Mouse (Mus musculus): Measurements from ENCODE around the gene Krtap10-10. TPM values are rescaled to one million over a fixed set of nuclear protein-coding genes. Genes with fewer than 3 reads are reported as not detected.

Krtap10-10 gene
- total and polyA plus RNA-seq, 3 experiments = not detected

- no peaks in the 10 kb centered on the region for H3K9me3 ChIP-seq (replicated peaks; ENCODE audit: insufficient read depth, low read length)
- no peak within 1 kb of the TSS for H3K9ac ChIP-seq (ENCODE audit: control insufficient read depth, low read depth, low read length, poor library complexity, severe bottlenecking)
- H3K27me3 ChIP-seq (ENCODE audit: control insufficient read depth in 1 of 2, insufficient read depth in 2 of 2, low read length in 2 of 2) = peaks cover 0 to 3% of the 10 kb centered on the region in 2 experiments; a peak in 2 of 4 replicates
- no peak within 1 kb of the TSS for H3K27ac ChIP-seq (ENCODE audit: control insufficient read depth, low read depth, low read length)
- no peaks in the 10 kb centered on the region for H3K36me3 ChIP-seq (ENCODE audit: control insufficient read depth in 1 of 2, insufficient read depth in 2 of 2, low read length in 2 of 2)
- H3K79me2 ChIP-seq (ENCODE audit: control insufficient read depth, insufficient read depth, low read length, poor library complexity) = no peaks in the 10 kb centered on the region
- DNase-seq (ENCODE audit: low read depth, low spot score) = no peak
- TF ChIP-seq EP300 (IDR thresholded peaks at IDR 0.05; ENCODE audit: low read depth in 1 of 2, low read length in 2 of 2) = no peak
- no peak for TF ChIP-seq POLR2AphosphoS5 (IDR thresholded peaks at IDR 0.05; ENCODE audit: borderline replicate concordance, low read depth, low read length)
- no peak for TF ChIP-seq GATA1 (IDR thresholded peaks at IDR 0.05; ENCODE audit: low read depth, low read length)
- no peak for TF ChIP-seq POLR2A (IDR thresholded peaks at IDR 0.05; ENCODE audit: control insufficient read depth in 1 of 2, insufficient read depth in 1 of 2, low read depth in 1 of 2, low read length in 2 of 2, poor library complexity in 1 of 2)
- no peak for TF ChIP-seq ELF1 (IDR thresholded peaks at IDR 0.05; ENCODE audit: low read depth, low read length)
- H3K4me1 ChIP-seq (ENCODE audit: control insufficient read depth in 1 of 2, insufficient read depth in 2 of 2, low read length in 2 of 2) = no peaks in the 10 kb centered on the region
- H3K4me3 ChIP-seq (ENCODE audit: control insufficient read depth in 1 of 2, insufficient read depth in 1 of 2, low read depth in 2 of 2, low read length in 2 of 2) = no peak within 1 kb of the TSS
Measured at GRCm38 (mm10) chr10:77852559-77852958, 16.8 kb downstream of the Krtap10-10 start, which contains the start of gene Gm10318. TSS of gene Gm10318 (plus strand) at chr10:77852859.

- Histone ChIP-seq H3K27me3 (ENCODE audit: control insufficient read depth in 1 of 2, insufficient read depth in 2 of 2, low read length in 2 of 2) (peaks cover 0 to 5% of the 10 kb centered on the region in 2 experiments; a peak in 1 of 4 replicates), H3K36me3 (ENCODE audit: control insufficient read depth in 1 of 2, insufficient read depth in 2 of 2, low read length in 2 of 2) (no peaks in the 10 kb centered on the region), H3K4me1 (ENCODE audit: control insufficient read depth in 1 of 2, insufficient read depth in 2 of 2, low read length in 2 of 2) (peaks cover 0 to 6% of the 10 kb centered on the region in 2 experiments; a peak in 1 of 4 replicates), H3K9ac (ENCODE audit: control insufficient read depth, low read depth, low read length, poor library complexity, severe bottlenecking) (no peak within 1 kb of the TSS), H3K4me3 (ENCODE audit: control insufficient read depth in 1 of 2, insufficient read depth in 1 of 2, low read depth in 2 of 2, low read length in 2 of 2) (no peak within 1 kb of the TSS), H3K79me2 (ENCODE audit: control insufficient read depth, insufficient read depth, low read length, poor library complexity) (no peaks in the 10 kb centered on the region), H3K27ac (ENCODE audit: control insufficient read depth, low read depth, low read length) (no peak within 1 kb of the TSS), H3K9me3 (replicated peaks; ENCODE audit: insufficient read depth, low read length) (no peaks in the 10 kb centered on the region)
- no peak for DNase-seq (ENCODE audit: low read depth, low spot score)
- no peak for TF ChIP-seq HCFC1 (IDR thresholded peaks at IDR 0.05; ENCODE audit: low read depth, low read length)
- TF ChIP-seq UBTF (IDR thresholded peaks at IDR 0.05; ENCODE audit: borderline replicate concordance, insufficient read depth, low read depth, low read length) = no peak
- TF ChIP-seq POLR2A (IDR thresholded peaks at IDR 0.05; ENCODE audit: control insufficient read depth in 1 of 2, insufficient read depth in 1 of 2, low read depth in 1 of 2, low read length in 2 of 2, poor library complexity in 1 of 2) = no peak
Measured at GRCm38 (mm10) chr10:77861675-77862074, 25.9 kb downstream of the Krtap10-10 start, which contains the start of gene Gm3285. TSS of gene Gm3285 (plus strand) at chr10:77861975.

- no peaks in the 10 kb centered on the region for H3K9me3 ChIP-seq (replicated peaks; ENCODE audit: insufficient read depth, low read length)
- peaks cover 0 to 5% of the 10 kb centered on the region in 2 experiments; a peak in 1 of 4 replicates for H3K27me3 ChIP-seq (ENCODE audit: control insufficient read depth in 1 of 2, insufficient read depth in 2 of 2, low read length in 2 of 2)
- H3K4me3 ChIP-seq (ENCODE audit: control insufficient read depth in 1 of 2, insufficient read depth in 1 of 2, low read depth in 2 of 2, low read length in 2 of 2) = peak overlapping the region; percentile 56 to 68
- H3K9ac ChIP-seq (ENCODE audit: control insufficient read depth, low read depth, low read length, poor library complexity, severe bottlenecking) = peak overlapping the region; percentile 35
- H3K4me1 ChIP-seq (ENCODE audit: control insufficient read depth in 1 of 2, insufficient read depth in 2 of 2, low read length in 2 of 2) = peaks cover 0 to 6% of the 10 kb centered on the region in 2 experiments; a peak in 1 of 4 replicates
- DNase-seq (ENCODE audit: low read depth, low spot score) = peak; percentile 97
- H3K79me2 ChIP-seq (ENCODE audit: control insufficient read depth, insufficient read depth, low read length, poor library complexity) = no peaks in the 10 kb centered on the region
- H3K27ac ChIP-seq (ENCODE audit: control insufficient read depth, low read depth, low read length) = no peak overlapping the region
- H3K36me3 ChIP-seq (ENCODE audit: control insufficient read depth in 1 of 2, insufficient read depth in 2 of 2, low read length in 2 of 2) = no peaks in the 10 kb centered on the region
- TF ChIP-seq SIN3A (IDR thresholded peaks at IDR 0.05; ENCODE audit: low read length) (peak; percentile 57; the same call in 1 of the 2 replicates), TAL1 (IDR thresholded peaks at IDR 0.05; ENCODE audit: low read length) (no peak), MAZ (IDR thresholded peaks at IDR 0.05; ENCODE audit: low read depth, low read length) (no peak), NELFE (IDR thresholded peaks at IDR 0.05; ENCODE audit: low read depth, low read length) (peak; percentile 46; the same call in 1 of the 2 replicates), MAX (IDR thresholded peaks at IDR 0.05; ENCODE audit: low read length) (no peak), RCOR1 (IDR thresholded peaks at IDR 0.05; ENCODE audit: low read depth, low read length) (no peak), UBTF (IDR thresholded peaks at IDR 0.05; ENCODE audit: borderline replicate concordance, insufficient read depth, low read depth, low read length) (no peak), CTCF (IDR thresholded peaks at IDR 0.05 in 2 of 3, conservative IDR thresholded peaks at IDR 0.05 in 1 of 3; ENCODE audit: control insufficient read depth in 1 of 3, insufficient read depth in 1 of 3, low read depth in 2 of 3, low read length in 3 of 3, poor library complexity in 1 of 3, severe bottlenecking in 1 of 3) (peak in 1 of 3 experiments; percentile 20; a peak in 1 of 6 replicates), GABPA (IDR thresholded peaks at IDR 0.05; ENCODE audit: low read depth, low read length) (no peak), ZKSCAN1 (IDR thresholded peaks at IDR 0.05; ENCODE audit: low read depth, low read length) (no peak), KAT2A (conservative IDR thresholded peaks at IDR 0.05; ENCODE audit: low read depth, low read length) (no peak), CHD2 (IDR thresholded peaks at IDR 0.05; ENCODE audit: low read length) (no peak), MYC (IDR thresholded peaks at IDR 0.05; ENCODE audit: low read depth, low read length) (no peak), ELF1 (IDR thresholded peaks at IDR 0.05; ENCODE audit: low read depth, low read length) (peak; percentile 68), HCFC1 (IDR thresholded peaks at IDR 0.05; ENCODE audit: low read depth, low read length) (0 out of 2 replicates have a peak, but pooled peaks have one; percentile 34), ZC3H11A (IDR thresholded peaks at IDR 0.05; ENCODE audit: low read depth, low read length) (no peak), JUND (IDR thresholded peaks at IDR 0.05; ENCODE audit: low read depth, low read length) (no peak), MEF2A (IDR thresholded peaks at IDR 0.05; ENCODE audit: extremely low read depth, insufficient replicate concordance, low read depth, low read length, poor library complexity, severe bottlenecking) (no peak), SMC3 (IDR thresholded peaks at IDR 0.05; ENCODE audit: low read depth, low read length) (peak; percentile 25; the same call in 1 of the 2 replicates)
Measured at GRCm38 (mm10) chr10:77864067-77864761, 28.5 kb downstream of the Krtap10-10 start.
